Mouse (Mus musculus): ENCODE data around the gene Nol12.

Nol12 gene

DNA sequence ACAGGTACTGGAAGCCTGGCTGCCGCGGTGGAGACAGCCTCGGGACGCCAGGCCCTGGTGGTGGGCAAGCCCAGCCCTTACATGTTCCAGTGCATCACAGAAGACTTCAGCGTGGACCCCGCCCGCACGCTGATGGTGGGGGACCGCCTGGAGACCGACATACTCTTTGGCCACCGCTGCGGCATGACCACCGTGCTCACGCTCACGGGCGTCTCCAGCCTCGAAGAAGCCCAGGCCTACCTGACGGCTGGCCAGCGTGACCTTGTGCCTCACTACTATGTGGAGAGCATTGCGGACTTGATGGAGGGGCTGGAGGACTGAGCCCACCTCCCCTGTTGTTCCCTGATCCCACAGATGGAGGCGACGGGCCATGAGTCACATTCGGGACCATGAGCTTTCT lies 16.6 kb upstream of the Nol12 start:
- no peak for DNase-seq

DNA sequence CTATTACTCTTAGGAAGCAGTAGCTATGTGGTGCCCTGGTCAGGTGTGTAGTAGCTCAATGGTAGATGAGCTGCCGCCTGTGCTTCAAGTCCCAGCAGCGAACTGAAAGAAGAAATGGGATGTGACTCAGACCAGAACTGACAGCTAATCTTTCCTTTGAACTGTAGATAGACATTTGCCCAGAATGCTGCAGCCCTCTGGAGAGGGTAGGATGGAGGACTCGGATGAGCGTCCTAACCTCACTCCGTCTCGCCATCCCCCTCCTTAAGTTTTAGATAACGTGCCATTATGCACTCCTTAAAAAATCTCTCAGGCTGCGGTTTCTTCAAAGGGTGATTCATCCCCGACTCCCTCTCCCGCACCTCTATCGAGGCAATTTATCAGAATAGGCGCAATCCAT lies 14.8 kb upstream of the Nol12 start:
- DNase-seq: no peak

DNA sequence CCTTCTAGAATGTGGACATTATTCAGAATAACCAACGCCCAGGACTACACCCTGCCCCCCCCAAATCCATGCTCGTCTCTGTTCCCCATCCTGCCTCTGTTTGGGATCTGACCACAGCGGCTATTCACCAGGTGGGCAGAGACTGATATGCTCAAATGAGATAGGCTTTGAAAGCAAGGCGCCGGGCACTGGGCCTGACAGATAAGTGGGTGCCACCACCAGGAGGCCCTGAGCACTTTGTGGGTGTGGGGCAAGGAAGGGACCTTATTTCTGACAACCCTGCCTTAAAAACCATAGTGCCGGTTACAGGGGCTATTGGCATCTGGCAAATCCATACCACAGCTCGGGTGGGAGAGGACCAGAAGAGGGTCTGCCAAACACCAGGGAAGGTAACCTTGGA lies 12.0 kb upstream of the Nol12 start:
- DNase-seq: no peak

DNA sequence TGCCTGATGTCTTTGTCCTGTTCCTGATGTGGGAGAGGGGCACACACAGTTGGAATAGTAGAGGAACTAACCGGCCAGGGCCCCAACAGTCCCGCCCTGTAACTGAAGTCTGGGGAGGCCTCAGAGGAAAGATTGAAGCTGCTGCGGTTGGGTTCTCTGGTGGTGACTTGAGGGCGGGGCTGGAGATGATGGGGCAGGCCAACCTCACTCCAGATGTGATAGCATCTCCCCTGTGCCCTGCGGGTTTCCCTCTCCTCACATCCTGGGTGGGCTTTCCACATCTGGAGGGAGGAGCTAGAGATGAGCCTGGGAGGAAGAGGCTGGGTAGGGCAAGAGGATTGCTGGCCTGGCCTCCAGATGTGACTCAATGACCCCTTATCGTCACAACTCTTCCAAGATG lies 11.1 kb upstream of the Nol12 start:
- no peak for DNase-seq

DNA sequence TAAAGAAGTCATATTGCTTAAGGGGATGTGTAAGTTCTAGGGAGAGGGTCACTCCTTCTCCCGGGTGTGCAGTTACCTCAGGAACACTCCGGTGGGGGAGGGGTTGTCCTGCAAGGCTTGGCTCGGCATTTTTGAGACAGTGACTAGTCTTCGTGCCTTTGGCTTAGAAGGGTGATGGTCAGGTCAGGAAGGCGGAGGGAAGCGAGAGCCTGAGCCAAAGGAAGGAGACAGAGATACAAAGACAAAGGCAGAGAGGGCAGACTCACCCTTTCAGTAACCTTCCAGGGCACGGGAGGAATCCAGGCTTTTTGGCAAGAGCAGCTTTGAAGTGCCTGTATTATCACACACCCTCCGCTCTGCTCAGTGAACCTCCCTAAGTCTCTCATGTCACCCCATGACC lies 9.6 kb upstream of the Nol12 start:
- DNase-seq: no peak

DNA sequence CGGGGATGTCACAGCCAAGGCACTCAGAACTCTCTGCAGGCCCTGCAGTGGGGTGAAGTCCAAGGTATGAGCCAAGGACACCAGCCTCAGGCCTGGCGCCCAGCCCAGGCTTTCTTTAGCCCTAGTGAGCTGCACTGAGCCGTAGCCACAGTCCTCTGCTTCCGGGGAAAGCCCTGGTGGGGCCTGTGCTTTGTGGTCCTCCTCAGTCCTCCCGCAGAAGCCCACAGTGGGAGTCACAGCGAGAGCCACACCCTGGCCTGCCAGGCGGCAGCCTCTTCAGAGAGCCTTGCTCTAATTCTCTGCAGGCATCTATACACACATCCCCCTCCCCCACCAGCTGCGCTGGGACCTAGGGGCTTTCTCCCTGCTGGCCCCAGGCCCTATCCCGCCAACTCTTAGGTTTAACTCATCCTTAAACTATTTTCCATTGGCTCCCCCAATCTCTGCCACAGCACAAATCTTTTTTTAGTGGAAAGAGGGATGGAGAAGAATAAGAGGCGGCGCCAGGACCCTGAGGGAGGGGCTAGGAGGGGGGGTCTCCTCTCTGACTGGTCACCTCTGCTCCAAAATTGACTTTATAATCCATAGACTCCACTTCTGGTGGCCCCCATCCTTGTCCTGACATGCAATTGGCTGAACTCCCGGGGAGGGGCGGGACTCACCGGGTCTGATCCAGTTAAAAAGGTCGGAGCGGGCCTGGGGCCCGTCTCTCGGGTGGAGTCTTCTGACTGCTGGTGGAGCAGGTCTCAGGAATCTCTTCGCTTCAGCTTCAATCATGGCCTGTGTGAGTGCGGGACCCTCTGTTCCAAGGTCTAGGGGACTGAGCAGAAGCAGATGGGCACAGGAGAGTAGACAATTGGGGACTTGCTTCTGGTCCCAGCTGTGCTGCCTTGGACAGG lies 8.5 kb upstream of the Nol12 start, which contains the start of gene Lgals1:
Gene Lgals1, plus strand, starts transcription at position 705 of the 899 bp plus-strand sequence.
- peak; percentile 84 for DNase-seq

DNA sequence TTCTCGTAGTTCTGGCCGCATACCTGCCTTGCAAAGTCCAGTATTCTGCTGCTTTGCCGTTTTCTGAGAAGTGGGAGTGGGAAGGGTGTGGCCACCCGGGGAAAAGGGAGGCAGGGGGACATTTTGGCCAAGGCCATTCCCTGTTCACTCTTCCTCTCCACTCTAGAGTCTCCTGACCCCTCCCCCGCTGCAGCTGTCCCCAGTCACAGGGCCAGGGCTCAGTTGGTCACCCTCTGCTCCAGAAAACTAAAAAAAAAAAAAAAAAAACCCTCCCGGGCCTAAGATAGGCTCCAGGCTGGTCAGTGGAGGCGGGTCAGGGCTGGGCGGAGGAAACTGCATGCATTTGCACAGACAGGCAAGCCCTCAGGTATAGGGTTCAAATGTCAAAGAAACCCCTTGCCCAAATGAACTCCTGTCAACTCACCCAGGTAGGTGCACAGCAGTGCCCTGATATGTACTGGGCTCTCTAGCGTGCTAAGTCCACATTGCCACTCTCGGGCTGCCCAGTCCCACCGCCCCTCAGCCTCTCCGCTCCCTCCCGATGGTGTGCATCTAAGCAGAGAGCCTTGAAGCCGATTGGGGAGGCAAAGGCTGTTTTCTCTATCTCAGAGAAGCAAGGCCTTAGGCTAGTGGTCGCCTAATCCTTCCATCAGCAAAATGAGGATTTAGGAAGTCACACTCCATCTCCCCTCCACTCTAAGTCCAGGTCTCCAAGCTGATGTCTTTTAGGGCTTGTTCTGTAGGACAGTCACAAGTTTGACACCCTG lies 7.5 kb upstream of the Nol12 start:
- no peak for DNase-seq

DNA sequence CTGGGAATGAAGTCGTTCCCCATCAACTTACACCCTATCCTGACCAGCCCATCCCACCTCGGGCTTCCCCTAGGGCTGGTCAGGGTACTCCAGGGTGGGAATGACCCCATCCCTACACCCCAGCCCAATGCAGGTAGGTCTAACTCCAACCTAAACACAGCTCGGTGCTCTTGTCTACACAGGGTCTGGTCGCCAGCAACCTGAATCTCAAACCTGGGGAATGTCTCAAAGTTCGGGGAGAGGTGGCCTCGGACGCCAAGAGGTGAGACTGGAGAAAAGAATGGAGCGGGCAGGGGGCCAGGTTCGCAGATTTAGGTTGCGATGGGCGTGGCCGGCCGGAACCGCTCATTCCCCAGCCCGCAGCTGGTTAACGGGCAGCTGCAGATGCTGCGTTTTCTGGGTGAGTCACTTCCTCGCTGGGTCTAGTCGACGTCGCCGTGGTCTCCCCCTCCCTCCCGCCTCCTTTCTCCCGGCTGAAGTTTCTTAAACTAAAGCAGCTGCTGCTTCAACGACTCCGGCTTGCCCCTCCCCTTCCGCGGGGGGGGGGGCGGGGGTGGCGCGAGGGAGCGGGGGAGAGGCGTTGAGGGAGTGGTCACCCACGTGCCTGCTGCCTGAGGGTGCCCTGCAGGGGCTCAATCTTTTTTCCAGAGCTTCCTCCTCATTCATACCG lies 6.8 kb upstream of the Nol12 start:
- DNase-seq: no peak

DNA sequence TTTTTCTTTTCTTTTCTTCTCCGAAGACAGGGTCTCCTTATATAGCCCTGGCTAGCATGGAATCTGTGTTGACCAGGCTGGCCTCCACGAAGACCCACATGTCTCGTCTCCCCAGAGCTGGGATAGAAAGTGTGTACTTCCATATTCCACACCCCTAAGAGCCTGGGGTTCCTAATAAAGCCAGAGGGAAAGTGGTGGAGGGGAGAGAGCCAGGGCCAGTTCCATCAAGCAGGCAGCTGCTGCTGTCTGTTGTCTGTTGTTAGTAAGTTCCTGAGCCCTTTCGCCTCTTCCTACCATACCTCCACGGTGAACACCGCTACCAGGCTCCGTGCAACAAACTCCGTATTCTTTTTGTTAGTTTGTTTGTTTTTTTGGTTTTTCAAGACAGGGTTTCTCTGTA lies 6.2 kb upstream of the Nol12 start:
- DNase-seq: no peak

DNA sequence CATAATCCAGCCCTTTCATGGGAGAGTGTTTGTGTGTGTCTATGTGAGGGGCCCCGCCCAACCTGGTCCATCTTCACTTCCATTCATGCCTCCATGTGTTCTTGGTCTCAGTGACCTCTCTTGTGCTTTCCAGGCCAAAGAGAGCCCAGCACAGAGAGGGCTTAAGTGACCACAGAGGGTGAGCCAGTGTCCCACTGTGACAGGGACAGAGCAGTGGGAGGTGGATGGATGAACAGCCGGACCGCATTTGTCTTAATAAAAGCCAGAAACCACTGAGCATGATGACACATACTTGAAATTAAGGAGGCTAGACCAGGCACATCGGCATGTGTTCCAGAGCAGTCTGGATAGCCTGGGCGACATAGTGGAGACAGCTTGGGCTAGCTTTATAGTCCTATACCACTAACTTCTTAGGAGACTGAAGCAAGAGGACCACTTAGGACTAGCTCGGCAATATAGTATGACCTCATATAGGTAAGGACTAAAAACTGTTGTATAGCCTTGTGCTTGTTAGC lies 4.5 kb upstream of the Nol12 start:
- no peak for DNase-seq

DNA sequence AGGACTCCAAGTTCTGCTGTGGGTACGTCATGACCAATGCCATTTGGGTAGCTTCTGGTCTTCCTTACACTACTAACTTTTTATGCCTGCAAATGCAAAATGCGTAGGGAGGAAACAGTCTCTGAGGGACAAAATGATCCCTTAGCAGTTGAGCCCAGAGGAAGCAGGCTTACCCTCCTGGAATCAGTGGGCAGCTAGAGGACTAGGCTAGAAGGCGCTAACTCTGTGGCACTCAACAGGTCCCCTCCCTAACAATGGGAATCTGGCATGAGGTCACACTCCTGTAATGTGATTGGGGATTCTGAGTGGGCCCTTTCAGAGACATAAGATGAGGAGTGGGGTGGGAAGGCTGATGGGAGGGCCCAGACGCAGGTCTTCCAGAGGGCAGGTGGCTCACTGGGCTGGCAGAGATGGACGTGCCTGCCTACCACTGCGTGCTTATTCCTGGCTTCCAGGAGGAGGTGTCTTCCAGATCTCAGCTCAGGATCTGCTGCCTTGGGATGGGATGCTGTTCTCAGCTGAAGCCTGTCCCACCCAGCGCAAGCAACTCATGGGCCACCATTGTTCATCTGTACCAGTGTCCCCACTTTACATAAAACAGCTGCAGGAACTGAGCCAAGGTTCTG lies 3.8 kb upstream of the Nol12 start:
- DNase-seq: no peak

DNA sequence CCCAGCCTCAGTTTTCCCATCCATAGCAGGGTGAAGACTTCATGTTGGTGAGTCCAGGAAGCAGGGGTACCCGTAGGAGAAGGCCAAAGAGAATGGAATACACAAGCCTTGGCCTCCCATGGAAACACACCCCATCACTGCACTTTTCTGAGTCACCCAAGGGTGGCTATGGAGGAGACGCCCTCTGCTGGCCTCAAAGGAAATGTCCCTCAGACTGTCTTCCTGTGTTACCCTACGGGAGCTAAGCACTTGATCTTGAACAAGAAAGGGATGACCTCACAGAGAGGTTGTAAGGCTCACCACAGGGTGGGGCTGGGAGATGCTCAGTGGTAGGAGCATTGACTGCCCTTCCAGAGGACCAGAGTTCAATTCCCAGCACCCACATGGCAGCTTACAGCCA lies 3.2 kb upstream of the Nol12 start:
- DNase-seq: no peak

DNA sequence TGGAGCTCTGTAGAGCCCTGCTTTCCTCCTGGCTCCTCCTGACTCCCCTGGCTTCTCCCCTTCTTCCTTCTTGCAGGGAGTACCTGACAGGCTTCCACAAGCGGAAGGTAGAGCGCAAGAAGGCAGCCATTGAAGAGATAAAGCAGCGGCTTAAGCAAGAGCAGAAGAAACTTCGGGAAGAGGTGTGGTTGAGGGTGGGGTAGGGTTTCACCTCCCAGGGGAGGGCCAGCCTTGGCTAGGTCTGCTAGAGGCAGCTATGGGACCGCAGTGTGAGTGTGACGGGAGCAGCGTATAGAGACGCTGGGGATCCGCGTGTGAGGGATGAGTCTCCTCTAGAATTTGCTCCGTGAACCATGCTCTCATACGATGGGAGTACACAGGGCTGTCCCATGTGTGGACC lies 1.7 kb downstream of the Nol12 start:
- DNase-seq: no peak

DNA sequence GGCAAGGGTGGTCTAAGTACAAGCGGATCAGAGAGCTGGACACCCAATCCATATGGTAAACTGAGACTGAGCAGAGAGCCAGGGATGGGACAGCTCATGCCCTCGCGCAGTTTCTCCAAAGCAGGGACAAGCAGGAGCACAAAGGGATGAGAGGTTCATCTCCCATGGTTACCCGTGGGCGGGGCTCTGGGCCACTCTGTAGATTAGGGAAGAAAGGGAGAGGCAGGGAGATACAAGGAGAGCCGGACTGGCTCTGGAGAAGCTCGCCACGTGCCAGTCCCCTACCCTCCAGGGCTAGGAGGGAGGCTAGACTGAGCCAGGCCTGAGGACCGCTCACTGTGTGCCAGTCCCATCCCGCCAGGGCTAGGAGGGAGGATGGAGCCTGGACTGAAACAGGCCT lies 2.6 kb downstream of the Nol12 start:
- no peak for DNase-seq

DNA sequence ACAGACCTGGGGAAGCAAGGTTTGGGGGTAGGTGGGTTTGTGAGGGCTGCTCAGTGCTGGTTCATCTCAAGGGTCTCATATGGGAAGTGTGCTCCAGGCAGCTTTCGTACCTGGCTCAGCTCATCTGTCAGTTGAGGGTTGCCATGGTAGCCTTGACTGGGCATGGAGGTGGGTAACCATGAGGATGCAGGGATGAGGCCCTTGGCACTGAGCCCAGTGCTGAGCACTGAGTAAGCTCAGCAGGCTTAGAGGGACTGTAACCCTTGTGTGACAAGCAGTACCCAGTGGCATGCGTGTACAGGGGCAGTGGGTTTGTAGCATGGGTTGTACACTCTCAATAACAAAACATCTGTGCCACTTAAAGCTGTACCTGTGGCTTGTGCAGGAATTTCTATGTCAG lies 3.2 kb downstream of the Nol12 start:
- DNase-seq: no peak

DNA sequence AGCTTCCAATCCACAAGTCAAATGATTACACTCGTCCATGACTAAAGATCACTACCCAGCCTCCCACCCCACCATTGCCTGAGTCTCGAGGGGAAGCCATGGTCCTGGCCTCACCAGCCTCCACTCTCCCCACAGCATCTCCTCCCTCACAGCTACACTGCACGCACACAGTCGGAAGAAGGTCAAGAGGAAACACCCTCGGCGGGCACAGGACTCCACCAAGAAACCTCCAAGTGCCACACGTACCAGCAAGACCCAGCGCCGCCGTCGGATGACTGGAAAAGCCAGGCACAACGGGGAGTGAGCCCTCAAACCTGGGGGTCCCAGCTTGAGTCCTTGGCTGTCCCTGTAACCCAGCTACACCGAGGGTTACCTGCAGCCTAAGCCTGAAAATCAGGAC lies 5.6 kb downstream of the Nol12 start:
- DNase-seq: no peak

DNA sequence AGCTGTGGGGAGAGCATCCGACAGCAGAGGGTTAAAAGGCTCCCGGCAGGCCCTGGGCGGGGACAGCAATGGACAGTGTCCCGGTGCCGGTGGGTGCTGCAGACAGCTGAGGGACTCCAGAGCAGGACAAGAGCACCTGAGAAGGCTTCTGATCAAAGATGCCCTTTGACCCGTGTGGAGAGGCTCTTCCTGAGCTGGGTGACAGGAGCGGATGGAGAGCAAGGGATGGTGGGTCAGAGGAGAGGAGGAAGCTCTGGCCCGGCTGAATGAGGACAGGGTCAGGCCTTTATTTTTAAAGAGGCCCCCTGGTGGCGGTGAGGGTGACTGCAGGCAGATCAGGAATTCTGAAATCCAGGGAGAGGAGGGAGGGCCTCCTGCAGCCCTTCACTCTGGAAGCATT lies 7.9 kb downstream of the Nol12 start:
- DNase-seq: peak; percentile 92

DNA sequence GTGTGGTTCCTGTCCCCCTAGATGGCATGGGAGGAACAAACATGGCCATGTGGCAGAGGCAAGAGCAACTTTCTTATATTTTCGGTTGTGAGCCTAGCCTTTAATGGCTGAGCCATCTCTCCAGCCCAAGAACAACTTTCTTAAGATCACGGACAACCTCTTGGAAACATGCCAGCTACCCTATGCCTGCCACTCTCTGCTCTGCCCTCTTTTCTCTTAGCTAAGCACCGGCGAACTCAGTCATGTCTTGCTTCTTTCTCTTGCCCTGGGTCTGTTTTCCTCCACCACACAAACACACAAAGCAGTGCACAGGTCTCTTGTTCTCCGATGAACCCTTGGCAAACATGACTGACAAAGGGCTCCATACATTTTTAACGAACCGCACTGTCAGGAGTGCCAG lies 11.5 kb downstream of the Nol12 start:
- DNase-seq: no peak

DNA sequence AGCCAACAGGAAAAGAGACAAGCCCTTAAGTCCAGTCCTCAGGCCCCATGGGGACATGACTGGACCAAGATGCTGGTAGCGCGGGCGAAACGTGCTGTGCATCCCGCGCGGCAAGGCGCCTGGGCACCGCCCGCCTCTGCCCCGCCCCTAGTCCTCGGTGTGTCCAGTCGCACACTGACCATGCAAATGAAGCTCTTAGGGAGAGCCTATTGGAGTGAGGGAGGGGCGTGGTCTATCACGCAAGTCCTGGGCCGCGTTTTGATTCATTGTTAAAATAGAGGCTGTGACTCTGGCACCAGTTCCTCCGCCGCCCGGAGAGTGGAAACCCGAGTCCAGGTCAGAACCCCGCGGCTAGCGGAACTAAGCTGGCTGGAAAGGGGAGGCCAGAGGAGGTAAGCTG lies 12.9 kb downstream of the Nol12 start, which contains the start of gene Triobp:
Gene Triobp, plus strand, starts transcription at position 68 of the 400 bp plus-strand sequence.
- peak; percentile 94 for DNase-seq

DNA sequence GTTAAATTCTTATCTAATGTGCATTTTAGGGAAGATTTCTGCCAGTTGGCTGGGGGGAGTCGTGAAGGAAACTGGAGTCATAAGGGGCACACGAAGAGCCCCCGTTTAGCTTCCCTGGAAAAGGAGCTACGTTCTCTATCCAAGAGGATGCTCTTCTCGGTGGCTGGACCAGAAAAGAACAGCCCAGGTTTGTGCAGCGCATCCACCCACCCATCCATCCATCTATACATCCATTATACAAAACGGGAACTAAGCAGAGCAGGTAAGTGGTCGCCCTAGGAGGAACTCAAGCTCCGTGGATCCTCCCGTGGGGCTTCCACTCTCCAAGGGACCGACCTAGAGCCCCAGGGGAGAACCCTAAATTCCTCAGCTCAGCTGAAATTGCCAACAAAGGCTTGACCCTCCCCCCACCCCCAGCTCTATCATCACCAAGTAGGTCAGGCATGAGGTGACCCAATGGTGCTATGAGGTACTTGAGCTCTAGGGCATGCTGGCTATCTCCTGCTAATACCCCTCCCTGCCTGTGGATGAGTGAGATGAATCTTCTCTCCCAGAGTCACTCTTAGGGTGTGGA lies 13.5 kb downstream of the Nol12 start:
- DNase-seq: no peak

DNA sequence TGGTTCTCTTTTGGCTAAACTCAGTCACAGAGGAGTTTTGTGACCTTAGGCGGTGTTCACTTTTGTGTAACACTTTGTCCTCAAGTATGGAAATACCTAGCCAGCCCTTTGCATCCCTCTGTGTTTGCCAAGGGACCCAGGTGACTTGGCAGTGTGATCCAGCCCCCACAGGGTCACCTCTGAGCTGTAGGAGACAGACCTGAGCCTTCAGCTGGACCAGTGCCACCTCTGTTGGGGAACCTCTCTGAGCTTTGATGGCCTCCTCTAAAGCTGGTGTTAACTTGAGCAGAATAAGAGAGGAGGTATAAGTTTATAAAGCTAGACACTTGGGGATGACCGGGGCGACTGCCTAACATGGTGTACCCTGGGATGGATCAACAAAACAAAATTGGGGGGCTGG lies 14.2 kb downstream of the Nol12 start:
- peak; percentile 69 for DNase-seq

DNA sequence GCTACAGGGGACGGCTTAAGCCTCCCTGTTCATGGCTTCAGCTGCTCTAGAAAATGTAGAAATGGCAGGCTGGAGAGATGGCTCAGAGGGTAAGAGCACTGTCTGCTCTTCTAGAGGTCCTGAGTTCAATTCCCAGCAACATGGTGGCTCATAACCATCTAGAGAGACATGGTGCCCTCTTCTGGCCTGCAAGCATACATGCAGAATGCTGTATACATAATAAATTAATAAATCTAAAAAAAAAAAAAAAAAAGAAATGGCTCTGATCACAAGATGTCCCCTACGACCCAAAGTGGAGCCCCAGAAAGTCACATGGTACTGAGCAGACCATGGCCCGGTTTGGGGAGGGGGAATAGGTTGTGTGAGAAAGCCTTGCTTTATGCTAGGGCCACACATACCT lies 20.9 kb downstream of the Nol12 start:
- DNase-seq: no peak

DNA sequence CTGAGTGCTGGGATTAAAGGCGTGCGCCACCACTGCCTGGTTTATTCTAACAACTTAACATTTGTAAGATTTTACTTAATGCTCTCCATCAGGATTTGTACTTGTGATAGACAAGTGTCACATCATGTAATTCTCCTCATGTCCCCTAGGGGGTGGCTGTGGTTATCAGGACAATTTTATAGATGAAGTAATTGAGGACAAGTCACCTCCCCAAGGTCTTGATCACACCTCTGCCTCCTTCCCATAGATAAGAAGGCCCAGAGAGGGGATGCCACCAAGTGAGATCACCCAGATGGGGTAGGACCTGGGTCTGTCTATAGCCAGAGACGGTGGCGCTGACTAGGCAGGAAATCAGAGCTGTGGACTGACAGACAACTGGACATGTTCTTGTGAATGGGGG lies 21.6 kb downstream of the Nol12 start:
- DNase-seq: peak; percentile 71
